Mouse (Mus musculus) left cerebral cortex, postnatal 14 days (tissue): Measurements from ENCODE around the gene Dnttip1. TPM values are rescaled to one million over a fixed set of nuclear protein-coding genes. Genes with fewer than 3 reads are reported as not detected.
"Not testable (repeated sequence)": the region's sequence is repeated elsewhere in the genome, so short reads cannot be mapped to it uniquely, and the experiment has no call there.

Source experiments
- DNase-seq, 2 experiments: peaks; one replicate each; pipeline ENCODE4 v3.0.0; 2021 to 2022; ENCODE audit warnings: low spot score in 2 of 2, mixed read lengths in 1 of 2
- intact Hi-C: fragments of 180-260 bp; cut with DNase I; formaldehyde crosslinking; loops from one replicate; pipeline ENCODE4 v1.15.1; 2025
- long read RNA-seq, 2 experiments: library from polyadenylated mRNA; stranded (forward); transcript quantifications; one replicate each; pipeline ENCODE4 v2.0.0; 2021
- total RNA-seq, 2 experiments: library from RNA; stranded (reverse); gene quantifications; 2 replicates each; pipeline ENCODE4 v1.2.3; 2021

Dnttip1 gene
- total RNA-seq: 10 to 100 TPM; 32.8 to 35.6 TPM
- long read RNA-seq, experiment 1, transcript Dnttip1-201 (13 exons, 1,664 nt): major isoform, 81 of 98 reads
- long read RNA-seq, experiment 1, partial matches to known transcripts: 5 of 98 reads
- long read RNA-seq, experiment 1, other reads (novel, unspliced or antisense): 12 of 98 reads
- long read RNA-seq, experiment 2, transcript Dnttip1-201 (13 exons, 1,664 nt): major isoform, 56 of 78 reads
- long read RNA-seq, experiment 2, partial matches to known transcripts: 8 of 78 reads
- long read RNA-seq, experiment 2, other reads (novel, unspliced or antisense): 14 of 78 reads

DNA sequence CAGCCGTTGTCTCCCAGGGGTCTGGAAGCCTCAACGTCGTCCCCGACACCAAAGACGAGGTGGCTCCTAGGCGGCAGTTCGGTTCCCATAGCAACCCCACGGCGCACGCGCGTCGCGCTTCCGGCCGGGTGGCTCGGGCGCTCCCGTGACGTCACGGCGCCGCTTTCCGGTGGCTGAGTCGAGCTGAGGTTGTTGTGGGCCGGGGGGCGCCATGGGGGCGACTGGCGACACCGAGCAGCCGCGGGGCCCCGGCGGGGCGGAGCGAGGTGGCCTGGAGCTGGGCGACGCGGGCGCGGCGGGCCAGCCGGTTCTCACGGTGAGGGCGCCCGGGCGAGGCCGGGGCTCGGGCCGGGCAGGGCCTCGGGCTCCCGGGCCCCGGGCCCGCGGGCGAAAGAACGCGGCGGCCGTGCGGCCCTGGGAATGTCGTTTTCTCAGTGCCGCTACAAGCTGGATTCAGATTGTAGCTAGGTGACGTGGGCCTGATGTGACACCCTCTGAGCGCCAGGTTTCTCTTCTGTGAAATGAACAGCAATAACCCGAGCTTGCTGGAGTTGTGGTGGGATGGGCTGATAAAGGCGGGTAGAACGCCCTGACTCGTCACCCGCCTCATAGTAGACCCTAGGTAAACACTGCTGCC is at the start of gene Dnttip1, which contains the start of gene Wfdc3:
Dnttip1 (plus strand) TSS at position 141 of the 637 bp plus-strand sequence.
Wfdc3 (minus strand) TSS at position 89 of the 637 bp plus-strand sequence.
- intact Hi-C loops: no loop called here
- DNase-seq: peak; percentile 93 to 96

DNA sequence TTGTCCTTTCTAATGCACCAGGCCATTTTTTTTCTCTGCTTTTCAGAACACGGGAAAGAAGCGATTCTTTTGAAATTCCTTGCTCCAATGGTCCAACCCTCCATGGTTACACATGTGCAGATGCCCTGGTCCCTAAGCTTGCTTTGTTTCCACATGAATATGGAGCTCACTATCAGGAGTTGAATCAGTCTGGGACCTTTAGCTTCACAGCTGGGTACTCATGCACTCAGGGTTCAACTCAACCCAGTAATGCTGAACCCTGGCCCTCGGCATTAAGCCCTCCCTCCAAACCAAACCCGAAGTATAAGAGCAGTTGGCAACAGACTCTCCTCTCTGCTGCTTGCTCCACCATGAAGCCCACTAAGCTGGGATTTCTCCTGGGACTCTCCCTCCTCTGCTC is 47.6 kb upstream of the Dnttip1 start, which contains the start of gene Spint4:
Spint4 (plus strand) TSS at position 301 of the 400 bp plus-strand sequence.
- no peak for DNase-seq
- intact Hi-C loops: no loop called here

DNA sequence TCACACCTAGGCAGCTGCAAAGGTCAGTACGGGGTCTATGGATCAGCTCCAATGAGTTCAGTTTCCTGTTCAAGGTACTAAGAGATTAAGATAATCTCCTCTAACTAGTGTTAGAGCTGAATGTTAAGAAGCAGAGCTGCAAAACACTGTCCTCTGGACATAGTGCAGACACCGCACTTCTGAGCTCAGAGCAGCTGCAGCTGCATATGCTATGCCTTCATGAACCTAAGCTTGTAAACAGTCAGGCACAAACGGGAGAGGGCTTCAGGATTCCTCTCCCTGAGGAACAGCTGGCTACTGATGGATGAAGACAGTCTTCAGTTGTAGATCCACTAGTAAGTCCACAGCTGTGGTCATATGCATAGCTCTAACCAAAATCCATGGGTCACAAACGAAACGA is 44.8 kb upstream of the Dnttip1 start:
- intact Hi-C loops: no loop called here
- DNase-seq: no peak

DNA sequence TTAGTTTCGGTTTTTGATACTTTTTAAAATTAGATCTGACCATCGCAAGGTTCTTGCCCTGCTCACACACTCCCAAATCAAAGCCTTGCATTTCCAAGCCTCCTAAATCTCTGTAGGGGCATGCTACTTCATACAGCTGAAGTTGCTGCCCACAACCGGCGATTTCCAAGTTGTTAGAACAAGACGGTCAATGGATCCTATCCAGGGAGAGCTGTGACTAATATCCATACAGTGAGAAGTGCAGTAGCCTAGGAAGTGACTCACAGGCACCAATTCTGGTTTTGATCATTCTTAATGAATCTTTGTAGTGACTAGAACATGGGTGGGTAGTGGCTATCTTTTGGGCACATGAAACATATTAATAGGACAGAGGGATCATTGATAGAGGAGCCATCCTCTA is 44.0 kb upstream of the Dnttip1 start:
- no peak for DNase-seq
- intact Hi-C loops: no loop called here

DNA sequence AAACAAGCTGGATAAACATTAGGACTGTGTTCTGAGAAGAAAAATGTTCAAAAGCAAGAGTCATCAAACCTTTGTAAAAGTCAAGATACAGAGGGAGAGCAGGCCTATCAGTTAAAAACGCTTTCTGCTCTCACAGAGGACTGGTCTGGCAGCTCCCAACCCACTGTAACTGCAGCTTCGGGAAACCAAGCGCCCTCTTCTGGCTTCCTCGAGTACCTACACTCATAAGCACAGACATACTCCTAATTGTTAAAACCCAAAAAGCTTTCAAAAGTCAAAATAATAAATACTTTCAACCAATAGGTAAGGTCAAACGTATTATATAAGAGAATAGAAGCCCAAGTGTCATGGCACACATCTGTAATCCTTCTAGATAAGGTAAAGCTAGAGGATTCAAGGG is 41.5 kb upstream of the Dnttip1 start:
- no peak for DNase-seq
- intact Hi-C loops: no loop called here

DNA sequence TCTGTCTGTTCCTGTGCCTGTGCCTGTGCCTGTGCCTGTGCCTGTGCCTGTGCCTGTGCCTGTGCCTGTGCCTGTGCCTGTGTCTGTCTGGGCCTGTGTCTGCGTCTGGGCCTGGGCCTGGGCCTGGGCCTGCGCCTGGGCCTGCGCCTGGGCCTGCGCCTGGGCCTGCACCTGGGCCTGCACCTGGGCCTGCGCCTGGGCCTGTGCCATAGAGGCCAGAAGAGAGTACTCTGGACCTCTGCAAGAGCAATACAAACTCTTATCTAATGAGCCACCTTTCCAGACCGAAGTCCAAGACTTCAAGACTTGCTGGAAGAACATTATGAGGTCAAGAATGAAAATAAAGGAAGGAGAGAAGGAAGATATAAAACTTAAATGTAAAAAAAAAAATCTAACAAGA is 40.5 kb upstream of the Dnttip1 start:
- DNase-seq: no peak
- intact Hi-C loops: no loop called here

DNA sequence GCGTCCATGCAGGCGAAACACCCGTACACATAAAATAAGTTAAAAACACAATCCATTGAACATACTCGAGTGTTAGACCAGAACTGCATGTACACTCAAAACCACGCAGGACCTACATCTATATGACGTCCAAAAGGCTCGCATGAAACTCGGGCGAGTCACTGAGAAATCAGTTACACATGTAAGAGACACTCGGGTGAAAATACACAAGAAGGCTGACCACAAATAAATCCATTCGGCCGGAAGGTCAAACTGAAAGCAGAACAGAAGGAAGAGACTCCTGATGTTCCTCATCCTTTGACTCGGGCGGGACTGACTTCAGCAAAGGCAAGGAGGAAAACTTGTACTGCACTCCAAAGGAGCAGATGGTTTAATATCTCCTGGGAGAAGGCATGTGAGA is 39.8 kb upstream of the Dnttip1 start:
- no peak for DNase-seq
- intact Hi-C loops: no loop called here

DNA sequence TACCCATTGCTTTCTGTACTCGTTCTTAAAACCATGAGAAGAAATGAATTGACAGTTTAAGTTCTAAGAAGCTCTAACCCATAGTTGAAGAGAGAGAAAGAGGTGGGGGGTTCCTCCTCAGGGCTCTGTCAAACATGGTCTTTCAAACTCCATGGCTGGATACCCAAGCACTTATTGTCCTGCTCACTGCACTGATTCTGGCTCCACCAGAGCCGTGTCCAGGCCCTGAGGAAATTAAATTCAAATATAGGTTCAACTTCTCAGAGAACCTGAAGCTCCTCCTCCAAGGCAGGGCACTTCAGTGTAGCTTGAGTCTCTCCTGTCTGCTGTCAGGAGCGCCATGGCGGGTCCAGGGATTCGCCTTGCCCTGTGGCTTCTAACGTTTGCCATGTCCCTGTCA is 30.8 kb upstream of the Dnttip1 start, which contains the start of gene Spint5:
Spint5 (plus strand) TSS at position 301 of the 400 bp plus-strand sequence.
- DNase-seq: no peak
- intact Hi-C loops: no loop called here

DNA sequence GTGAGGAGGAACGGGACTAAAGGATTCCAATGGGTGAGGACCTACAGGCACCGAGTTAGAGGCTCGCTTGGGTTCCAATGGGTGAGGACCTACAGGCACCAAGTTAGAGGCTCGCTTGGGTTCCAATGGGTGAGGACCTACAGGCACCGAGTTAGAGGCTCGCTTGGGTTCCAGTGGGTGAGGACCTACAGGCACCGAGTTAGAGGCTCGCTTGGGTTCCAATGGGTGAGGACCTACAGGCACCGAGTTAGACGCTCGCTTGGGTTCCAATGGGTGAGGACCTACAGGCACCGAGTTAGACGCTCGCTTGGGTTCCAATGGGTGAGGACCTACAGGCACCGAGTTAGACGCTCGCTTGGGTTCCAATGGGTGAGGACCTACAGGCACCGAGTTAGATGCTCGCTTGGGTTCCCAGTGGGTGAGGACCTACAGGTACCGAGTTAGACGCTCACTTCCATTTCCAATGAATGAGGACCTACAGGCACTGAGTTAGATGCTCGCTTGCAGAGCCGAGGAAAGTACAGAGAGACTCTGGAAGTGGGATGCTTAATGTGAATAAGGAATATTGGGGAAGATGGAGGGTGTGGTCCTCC is 29.5 kb upstream of the Dnttip1 start:
- DNase-seq: not testable (repeated sequence)

DNA sequence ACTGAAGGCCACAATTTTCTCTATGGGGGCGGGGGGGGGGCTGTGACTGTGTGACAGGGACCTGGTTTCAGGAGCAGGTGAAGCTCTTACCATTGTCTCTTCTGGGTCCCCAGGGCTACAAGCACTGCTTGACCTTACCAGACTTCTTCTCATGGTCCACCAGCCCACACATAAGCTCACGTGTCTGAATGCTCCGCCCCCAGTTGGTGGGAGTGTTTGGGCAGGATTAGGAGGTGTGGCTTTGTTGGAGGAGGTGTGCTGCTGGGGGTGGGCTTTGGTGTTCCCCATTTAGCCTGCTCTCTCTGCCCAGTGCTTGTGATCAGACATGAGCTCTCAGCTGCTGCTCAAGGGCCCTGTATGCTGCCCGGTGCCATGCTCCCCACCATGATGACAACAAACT is 22.5 kb upstream of the Dnttip1 start:
- intact Hi-C loops: loop anchor here (10.0 kb wide), 1 partner anchor 308 kb away; no protein-coding TSS in a partner anchor
- no peak for DNase-seq

More for the DNA sequence above, 29.5 kb upstream of the Dnttip1 start:
- intact Hi-C loops: not testable (repeated sequence)

DNA sequence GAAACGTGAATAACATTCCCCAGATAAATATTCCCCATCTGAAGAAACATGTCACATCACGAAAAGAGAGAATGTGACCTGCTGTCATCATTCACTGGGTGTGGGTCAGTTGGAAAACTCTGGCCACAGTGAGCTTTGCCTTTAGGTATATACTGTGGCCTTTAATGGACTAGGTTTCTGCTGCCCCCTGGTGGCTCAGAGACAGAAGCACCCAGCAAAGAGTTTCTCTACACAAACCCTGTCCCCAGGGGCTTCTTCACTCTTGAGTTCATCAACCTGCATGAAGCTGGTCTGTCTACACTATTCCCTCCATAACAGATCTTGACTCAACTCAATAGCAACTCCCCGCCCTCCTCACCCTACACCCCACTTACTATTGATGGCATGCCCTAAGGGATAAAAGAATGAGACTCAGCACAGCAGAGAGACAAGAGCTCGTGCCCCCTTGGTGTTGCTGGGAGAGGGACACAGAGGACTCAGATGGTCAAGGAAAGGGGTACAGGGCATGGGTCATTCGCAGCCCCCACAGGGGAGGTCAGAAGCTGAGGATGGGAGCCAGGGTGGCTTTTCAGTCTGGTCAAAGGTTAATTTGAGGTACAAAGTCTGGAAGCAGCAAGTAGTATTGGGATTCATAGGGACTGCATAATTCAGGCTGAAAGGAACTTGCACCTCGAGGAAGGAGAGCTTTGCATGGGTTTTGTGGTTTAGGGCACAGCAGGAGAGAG is 19.7 kb upstream of the Dnttip1 start:
- intact Hi-C loops: loop anchor here (2.0 to 10.0 kb wide), 3 partner anchors 44 to 311 kb away; partner anchors contain the start of gene Eppin
- DNase-seq: peak; percentile 52 to 77

DNA sequence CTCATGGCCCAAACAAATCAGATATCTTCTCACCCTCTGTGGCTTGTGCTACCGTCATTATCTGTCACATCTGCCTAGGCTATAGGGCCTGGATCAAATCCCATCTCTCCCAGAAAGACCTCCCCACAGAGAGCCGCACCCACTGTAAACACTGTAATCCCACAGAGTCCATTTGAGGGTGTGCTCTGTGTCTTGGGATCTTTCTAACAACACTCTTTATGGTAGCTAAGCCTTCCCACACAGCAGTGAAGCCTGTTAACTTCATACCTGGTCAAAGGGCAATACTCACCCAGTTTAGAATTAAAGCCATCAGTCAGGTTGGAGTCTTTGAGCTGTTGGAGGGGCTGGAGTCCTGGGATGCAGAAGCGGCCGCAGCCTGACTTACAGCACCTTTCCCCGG is 14.1 kb upstream of the Dnttip1 start:
- no peak for DNase-seq
- intact Hi-C loops: no loop called here

DNA sequence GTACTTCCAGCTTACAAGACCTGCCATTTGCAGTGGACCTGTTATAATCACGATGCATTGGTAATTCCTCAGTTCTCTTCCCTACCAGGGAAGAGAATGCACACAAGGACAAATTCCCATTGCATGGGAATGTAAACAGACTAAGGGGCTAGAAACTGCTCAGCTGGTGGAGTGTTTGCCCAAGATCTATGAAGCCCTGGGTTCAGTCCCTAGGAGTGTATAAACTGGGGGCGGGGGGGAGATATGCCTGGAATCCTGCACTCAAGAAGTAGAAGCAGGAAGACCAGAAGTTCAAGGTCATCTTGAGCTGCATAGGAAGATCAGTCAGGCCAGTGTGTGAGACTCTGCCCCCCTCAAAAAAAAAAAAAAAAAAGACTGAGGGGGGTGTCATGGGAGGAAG is 12.5 kb upstream of the Dnttip1 start:
- DNase-seq: no peak

DNA sequence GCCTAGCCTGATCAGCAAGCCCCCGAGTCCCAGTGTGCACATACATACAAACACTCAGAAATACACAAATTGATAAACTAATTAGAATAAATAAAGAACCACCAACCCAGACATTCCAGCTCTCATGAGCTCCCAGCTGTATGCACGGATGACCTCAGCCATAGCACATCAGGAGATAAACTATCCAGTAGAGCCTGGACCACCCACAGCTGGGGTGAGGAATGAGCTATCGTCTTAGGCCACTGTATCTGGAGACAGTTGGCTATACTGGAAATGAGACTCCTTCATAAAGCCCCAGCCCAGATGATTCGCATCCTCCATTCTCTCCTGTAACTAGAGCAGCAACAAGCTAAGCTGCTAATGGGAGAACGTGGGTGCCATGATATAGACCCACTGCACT is 10.9 kb upstream of the Dnttip1 start:
- intact Hi-C loops: no loop called here
- no peak for DNase-seq

More for the DNA sequence above, 12.5 kb upstream of the Dnttip1 start:
- intact Hi-C loops: no loop called here

DNA sequence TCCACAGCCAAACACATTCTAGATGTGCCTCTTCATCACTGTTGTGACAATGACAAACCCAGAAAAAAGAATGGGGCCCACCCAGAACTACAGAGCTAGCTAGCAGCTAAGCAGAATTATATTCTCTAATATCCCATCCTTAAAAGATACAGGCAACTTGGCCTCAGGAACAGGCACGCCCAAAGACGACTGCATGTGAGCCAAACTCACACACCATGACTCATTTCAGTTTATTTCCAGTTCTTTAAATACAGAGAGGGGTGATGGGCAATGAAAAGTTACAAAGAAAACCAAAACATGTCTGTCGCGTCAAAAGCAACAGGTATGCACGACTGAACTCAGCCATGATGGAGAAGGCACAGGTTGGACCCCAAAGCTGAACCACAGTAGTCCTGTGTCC is 10.3 kb upstream of the Dnttip1 start:
- intact Hi-C loops: no loop called here
- DNase-seq: no peak

DNA sequence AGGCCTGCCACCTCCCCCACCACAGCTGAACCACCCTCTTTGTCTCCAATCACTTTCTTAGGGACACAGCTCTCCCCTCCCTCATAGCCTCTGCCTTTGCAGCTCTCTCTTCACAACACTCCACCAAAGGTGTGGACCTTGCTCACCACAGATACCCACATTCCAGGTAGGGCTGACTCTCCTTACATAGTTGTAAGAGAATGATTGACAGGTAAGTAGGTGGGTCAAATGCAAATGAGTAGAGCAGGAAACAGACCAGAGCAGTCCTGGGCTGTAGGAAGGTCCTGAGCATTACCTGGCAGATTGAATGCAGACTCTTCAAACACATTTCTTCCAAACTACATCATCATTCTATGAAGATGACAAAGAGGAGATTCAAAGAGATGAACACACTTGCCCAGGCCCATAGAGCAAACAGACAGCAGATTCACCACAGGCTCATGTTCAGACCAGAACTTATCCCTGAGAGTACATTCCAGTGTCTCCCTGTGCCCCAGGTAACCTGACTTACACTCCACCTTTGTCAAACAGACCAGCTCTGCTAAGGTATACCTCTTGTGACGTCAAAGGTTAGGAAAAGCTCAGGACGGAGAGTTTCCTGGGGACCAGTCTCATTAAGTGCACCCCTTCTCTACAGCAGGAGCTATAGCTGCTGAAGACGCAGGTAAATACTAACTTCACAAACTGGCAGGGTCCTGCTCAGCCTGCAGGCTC is 8.2 kb upstream of the Dnttip1 start:
- intact Hi-C loops: no loop called here
- DNase-seq: no peak

DNA sequence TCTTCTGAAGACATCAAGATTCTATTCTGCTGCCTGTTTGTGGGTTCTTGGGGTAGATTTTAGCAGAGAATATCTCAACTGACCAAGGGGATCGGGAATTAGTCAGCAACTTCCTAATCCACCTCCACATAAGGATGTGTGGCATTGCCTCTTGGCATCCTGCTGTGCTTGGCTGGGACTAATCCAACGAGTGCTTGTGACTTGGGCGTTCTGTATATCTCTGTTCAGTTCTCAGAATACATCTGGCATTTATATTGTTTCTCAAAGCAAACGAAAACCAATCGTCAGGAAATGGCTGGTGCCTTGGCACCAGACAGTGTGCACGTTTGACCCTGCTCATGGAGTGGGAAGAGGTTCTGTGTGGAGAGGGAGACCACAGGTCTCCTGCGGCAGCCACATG is 5.9 kb upstream of the Dnttip1 start:
- no peak for DNase-seq
- intact Hi-C loops: no loop called here

DNA sequence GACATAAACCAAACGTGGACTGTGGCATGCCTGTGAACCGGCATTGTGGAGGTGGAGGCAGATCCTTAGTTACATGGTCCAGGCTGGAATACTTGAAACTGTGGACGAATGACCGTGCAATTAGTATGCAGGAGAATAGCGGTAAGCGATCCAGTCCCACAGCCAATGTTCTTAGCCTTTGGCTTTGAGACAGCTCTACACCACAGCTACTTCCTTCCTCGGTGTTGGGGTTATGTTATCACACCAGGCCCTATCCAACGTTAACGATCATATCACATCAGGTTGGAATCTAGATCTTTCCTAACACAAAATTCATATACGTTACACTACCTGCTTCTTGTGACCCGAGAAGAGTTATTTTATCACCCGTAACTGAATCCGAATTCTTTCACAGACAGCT is 796 bp upstream of the Dnttip1 start:
- intact Hi-C loops: no loop called here
- DNase-seq: no peak

DNA sequence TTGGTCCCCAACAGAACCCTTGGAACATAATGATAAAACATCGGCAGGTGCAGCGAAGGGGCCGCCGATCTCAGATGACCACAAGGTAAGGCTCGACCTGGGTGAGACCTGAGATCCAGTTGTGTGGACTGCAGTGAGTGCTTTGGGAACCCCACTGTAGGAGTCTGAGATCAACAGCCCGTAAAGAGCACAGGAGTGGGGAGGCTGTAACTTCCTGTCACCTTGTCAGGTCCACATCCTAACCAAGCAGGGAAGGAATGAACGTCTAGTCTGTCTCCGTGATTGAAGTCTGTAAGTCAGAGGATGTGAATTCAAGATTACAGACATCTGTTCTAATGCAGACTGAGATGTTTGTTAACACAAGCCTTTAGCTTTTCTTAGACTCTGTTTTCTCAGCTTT is 910 bp downstream of the Dnttip1 start:
- intact Hi-C loops: no loop called here

More for the DNA sequence above, 910 bp downstream of the Dnttip1 start:
- DNase-seq: no peak
